Mouse (Mus musculus) large intestine, adult 2 months (tissue): ENCODE data around the gene Elobl. TPM values are rescaled to one million over a fixed set of nuclear protein-coding genes. Genes with fewer than 3 reads are reported as not detected.

ENCODE experiments used
- DNase-seq: peaks from one replicate; pipeline ENCODE4 v3.0.0-alpha.2; 2012; ENCODE audit warnings: low read depth, low spot score
- WGBS: fragments of 180-500 bp; shearing (Covaris S2); methylation state at CpG from one replicate; pipeline ENCODE4 v1.1.7; 2018; 5-methylcytosine and 5-hydroxymethylcytosine counted together
- polyA plus RNA-seq: library from polyadenylated mRNA; depleted of rRNA; stranded (reverse); fragments of >200 nt; gene quantifications from 2 replicates; pipeline ENCODE4 v1.2.3, GENCODE M21; 2012; rRNA removed

Elobl gene
- polyA plus RNA-seq, 1 experiment, result 0.69 TPM

DNA sequence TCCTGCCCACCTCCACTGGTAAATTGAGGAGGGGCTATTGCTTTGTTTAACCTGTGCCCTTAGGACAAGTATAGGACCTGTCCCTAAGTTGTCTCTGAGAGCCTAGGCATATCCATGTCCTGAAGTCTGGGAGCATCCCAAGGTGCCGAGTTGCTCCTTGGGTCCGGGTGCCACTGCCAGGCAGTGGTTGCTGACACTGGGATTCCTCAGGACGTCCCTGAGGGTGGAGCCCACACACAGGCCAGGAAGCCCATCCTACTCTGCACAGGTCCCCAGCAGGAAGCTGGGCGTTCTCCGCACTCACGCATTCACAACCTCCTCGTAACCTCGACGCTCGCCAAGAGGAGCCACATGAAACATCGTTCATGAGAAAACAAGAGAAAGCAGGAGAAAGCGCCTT lies 25.2 kb downstream of the Elobl start:
- 86% methylated on average over 12 of the region's 12 CpGs for WGBS
- DNase-seq, result no peak

DNA sequence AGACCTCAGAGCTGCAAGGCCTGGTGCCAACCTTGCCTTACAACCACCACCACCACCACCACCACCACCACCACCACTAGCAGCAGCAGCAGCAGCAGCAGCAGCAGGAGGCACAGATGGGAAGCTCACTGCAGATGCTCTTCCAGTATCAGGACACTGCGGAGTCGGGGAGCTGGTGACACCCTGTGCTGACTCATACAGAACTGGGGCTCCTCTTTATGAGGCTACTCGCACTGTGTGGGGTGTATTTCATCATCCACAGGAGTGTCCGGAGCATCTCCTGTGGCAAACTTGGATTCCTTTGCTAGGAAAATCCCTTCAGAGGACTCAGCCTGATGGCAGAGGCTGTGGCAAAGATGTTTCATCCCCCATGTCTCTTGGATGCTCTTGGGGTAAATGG lies 27.1 kb downstream of the Elobl start:
- DNase-seq, result no peak
- 92% methylated on average over 4 of the region's 4 CpGs for WGBS

DNA sequence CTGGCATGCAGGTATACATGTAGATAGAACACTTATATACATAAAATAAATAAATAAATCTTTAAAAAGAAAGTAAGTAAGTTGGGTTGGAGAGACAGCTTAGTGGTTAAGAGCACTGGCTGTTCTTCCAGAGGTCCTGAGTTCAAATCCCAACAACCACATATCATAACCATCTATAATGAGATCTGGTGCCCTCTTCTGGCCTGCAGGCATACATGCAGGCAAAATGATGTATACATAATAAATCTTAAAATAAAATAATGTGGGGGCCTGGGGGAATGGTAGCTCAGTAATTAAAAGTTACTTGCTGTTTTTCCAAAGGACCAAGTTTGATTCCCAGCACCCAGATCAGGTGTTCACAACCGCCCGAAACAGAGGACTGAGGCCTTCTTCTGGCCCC lies 28.0 kb downstream of the Elobl start:
- no peak for DNase-seq
- WGBS, result 97% methylated on average over 2 of the region's 2 CpGs

DNA sequence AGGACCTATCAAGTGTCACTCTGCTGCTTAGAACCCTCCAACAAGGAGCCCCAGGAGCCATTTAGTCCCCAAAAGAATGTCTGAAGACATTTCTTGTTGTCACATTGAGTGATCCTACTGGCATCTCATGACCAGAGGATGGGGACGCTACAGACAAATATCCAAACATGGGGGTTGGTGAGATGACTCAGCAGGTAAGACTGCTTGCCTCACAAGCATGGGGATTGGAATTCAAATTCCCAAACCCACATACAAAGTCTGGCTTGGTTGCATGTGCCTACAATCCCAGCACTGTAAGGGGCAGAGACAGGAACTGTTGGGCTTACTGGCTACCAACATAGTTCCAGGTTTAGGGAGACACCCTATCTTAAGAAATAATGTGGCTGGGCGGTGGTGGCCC lies 28.8 kb downstream of the Elobl start:
- 82% methylated on average over 2 of the region's 2 CpGs for WGBS
- DNase-seq, result no peak

DNA sequence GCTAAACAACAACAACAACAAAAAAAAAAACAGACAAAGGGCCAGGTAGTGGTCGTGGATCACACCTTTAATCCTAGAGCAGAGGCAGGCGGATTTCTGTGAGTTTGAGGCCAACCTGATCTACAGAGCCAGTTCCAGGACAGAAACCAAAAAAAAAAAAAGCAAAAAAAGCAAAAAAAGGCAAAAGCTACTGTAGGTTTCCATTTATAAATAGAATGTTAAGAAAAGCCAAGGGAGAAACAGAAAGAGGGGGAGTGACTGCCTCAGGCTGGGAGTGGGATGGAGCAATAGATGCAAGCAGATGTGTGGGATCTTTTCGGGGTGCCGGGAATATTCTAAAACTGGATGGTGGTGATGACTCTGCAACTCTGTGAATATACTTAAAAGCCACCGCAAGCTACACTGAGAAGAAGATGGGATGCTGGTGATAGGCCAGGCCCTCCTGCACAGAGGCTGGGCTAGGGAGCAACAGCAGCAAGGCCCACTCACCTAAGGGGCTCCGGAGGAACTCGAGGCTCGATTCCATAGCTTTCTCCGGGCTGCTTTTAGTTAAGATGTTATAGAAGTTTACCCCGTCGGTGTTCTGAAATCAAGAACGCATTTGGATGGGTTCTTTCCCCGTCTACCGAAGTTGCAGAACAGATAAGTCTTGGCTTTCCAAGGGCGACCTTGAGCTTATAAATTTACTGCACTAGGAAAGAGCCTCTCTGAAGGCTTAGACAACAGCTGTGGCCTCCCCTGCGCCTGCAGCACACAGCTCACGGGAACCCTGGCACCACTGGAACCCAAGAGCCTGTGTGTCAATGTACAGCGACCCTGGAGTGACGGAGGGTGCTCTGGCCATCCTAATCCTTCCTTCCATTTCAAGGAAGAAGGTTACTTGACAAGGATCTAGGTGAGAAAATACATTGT lies 32.4 kb downstream of the Elobl start:
- no peak for DNase-seq
- WGBS, result 93% methylated on average over 19 of the region's 19 CpGs

DNA sequence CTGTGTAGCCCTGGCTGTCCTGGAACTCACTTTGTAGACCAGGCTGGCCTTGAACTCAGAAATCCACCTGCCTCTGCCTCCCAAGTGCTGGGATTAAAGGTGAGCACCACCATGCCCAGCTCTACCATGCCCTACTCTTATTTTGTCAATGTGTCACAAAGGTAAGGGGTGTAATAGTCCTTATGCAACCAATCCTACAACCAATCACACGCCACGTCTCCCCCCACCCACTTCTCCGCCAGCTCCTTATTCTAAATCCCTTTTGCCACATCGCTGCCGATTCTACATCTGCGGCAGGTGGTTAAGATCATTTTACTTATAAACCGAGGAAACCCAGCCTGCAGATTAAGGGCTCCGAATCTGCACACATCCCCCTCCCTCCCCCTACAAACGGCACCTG lies 33.7 kb downstream of the Elobl start:
- WGBS, result 94% methylated on average over 9 of the region's 9 CpGs

DNA sequence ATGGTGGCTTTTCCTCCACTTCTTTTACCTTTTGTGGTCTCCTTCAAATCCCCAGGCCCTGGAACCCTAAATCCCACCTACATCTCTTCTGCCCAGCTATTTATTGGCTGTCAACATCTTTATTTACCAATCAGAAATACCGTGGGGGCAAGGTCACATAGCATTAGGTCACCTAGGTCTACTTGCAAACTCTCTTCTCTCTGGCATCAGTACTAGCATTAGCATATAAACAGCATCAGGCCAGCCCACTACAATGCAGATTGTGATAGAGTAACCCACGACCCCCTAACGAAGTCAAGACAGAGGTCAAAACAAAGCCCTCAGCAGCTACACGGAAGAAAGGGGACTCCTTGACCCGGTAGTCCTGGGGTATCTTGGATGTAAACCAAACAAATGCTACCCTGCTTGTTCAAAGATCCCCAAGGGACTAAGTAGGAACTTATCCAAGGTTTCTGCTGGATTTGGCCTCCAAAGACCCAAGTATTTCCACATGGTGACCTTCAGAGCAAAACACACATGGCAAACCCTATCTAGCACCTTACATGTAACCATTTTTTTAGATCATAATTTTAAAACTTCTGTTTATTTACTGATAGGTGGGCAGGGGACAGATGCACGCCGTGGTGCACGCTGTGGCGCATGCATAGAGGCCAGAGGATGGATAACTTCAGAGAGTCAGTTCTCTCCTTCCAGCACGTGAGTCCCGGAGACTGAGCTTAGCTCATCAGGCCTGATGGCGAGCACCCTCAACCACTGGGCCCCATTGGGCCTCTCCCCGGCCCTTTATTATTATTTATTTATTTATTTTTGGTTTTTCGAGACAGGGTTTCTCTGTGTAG lies 34.8 kb downstream of the Elobl start:
- no peak for DNase-seq
- WGBS, result 86% methylated on average over 14 of the region's 14 CpGs

More for the DNA sequence above, 33.7 kb downstream of the Elobl start:
- DNase-seq, result no peak

DNA sequence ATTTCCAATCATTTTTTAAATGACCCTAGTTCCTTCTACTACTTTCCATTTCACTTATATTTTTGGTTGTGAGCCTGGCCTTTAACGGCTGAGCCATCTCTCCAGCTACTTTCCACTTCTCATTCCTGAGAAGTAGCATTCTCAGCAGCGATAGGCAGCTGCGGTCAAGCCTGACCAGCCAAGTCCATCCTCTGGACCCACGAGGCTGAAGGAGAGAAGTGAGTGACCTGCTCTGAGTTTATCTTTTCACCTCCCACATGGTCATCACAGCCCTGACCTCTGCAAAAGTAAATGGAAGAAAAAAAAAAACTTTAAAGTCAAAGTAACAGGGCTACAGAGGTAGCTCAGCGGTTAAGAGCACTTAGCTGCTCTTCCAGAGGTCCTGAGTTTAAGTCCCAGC lies 40.2 kb downstream of the Elobl start:
- 89% methylated on average over 5 of the region's 5 CpGs for WGBS
- no peak for DNase-seq

Other genes with a start within 250 kb of the Elobl start
- gene Msi2, start 248.4 kb downstream of the Elobl start, polyA plus RNA-seq, result 6.7 and 10.8 TPM in 2 replicates
- gene Akap1, start 102.3 kb downstream of the Elobl start, polyA plus RNA-seq, result 40.5 and 51.9 TPM in 2 replicates
- gene Scpep1, start 11.5 kb downstream of the Elobl start, polyA plus RNA-seq, result 46.2 and 56.2 TPM in 2 replicates
- gene Coil, start 3.3 kb upstream of the Elobl start, polyA plus RNA-seq, result 2.5 and 4.0 TPM in 2 replicates
- 21.9 and 53.6 TPM in 2 replicates for gene Trim25, start 32.4 kb upstream of the Elobl start, polyA plus RNA-seq
- gene Dgke, start 99.9 kb upstream of the Elobl start, polyA plus RNA-seq, result 1.1 and 2.5 TPM in 2 replicates
- 0.60 and 0.61 TPM in 2 replicates for gene Gm525, start 106.9 kb upstream of the Elobl start, polyA plus RNA-seq